Mouse (Mus musculus) midbrain, embryonic 11.5 days (tissue): ENCODE results near the gene Pcx. TPM values are rescaled to one million over a fixed set of nuclear protein-coding genes. Genes with fewer than 3 reads are reported as not detected.

Experiments used
- ATAC-seq: fragments of 200-750 bp; cut with Nextera tagmentation; 2 replicates; pipeline ENCODE4 v1.8.0; 2017; ENCODE audit warnings: moderate TSS enrichment, moderate library complexity; ENCODE audit not compliant: low FRiP score
- DNase-seq: peaks from one replicate; pipeline ENCODE4 v3.0.0; 2015; ENCODE audit warnings: low spot score; ENCODE audit errors: missing footprints
- H3K27ac ChIP-seq: fragments of 300-500 bp; sonication (generic); 2 replicates; pipeline ENCODE4 v1.5.1; 2014; ENCODE audit warnings: low read depth, low read length
- H3K27me3 ChIP-seq: fragments of 300-500 bp; sonication (generic); 2 replicates; pipeline ENCODE4 v1.6.1; 2014; ENCODE audit warnings: mild to moderate bottlenecking, low read length, moderate library complexity, mixed read lengths; ENCODE audit not compliant: control insufficient read depth, insufficient read depth
- H3K36me3 ChIP-seq: fragments of 300-500 bp; sonication (generic); 2 replicates; pipeline ENCODE4 v1.6.1; 2014; ENCODE audit warnings: mild to moderate bottlenecking, low read length, moderate library complexity, mixed read lengths; ENCODE audit not compliant: control insufficient read depth, insufficient read depth
- H3K4me1 ChIP-seq: fragments of 300-500 bp; sonication (generic); 2 replicates; pipeline ENCODE4 v1.6.1; 2014; ENCODE audit warnings: low read length; ENCODE audit not compliant: control insufficient read depth, insufficient read depth
- H3K4me2 ChIP-seq: fragments of 300-500 bp; sonication (generic); 2 replicates; pipeline ENCODE4 v1.6.1; 2014; ENCODE audit warnings: mild to moderate bottlenecking, moderate library complexity
- H3K4me3 ChIP-seq: fragments of 300-500 bp; sonication (generic); 2 replicates; pipeline ENCODE4 v1.5.1; 2014; ENCODE audit warnings: low read depth, low read length
- H3K9ac ChIP-seq: fragments of 300-500 bp; sonication (generic); 2 replicates; pipeline ENCODE4 v1.6.1; 2014; ENCODE audit warnings: low read length
- H3K9me3 ChIP-seq: fragments of 300-500 bp; sonication (generic); 2 replicates; pipeline ENCODE4 v1.6.1; 2016; ENCODE audit warnings: low read length; ENCODE audit not compliant: control insufficient read depth
- WGBS: fragments of 180-500 bp; shearing (Covaris S2); extraction: QIAGEN DNeasy Blood & Tissue Kit; methylation state at CpG from one replicate; pipeline ENCODE4 v1.1.7; 2014; 5-methylcytosine and 5-hydroxymethylcytosine counted together
- polyA plus RNA-seq: library from polyadenylated mRNA; unstranded; fragments of >200 nt; fragmentation: Nextera tagmentation; extraction: Ambion mirVana; gene quantifications from 2 replicates; pipeline ENCODE4 v1.2.1, GENCODE M21; 2014

The Pcx gene
- polyA plus RNA-seq, 1 experiment from 2014 or later = 14.0 TPM

DNA sequence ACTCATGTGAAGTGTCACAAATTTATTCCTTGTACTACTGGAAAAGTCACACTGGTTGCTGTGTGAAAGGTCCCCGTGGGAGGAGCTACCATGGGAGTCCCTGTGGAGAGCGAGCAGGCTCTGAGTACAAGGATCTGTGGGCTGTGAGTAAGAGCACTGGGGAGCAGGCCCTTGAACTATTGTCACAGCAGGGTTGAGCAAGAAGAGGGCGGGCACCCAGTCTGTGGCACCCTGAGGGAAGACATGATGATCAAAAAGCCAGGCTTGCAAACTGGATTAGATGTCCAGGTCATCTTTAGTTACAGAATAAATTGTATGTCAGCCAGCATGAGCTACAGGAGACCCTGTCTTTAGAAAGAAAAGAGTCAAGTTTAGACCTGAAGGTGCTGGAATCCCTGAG lies 26.3 kb downstream of the Pcx start:
- no peaks in the 10 kb centered on the region for H3K27me3 ChIP-seq
- 67% methylated on average over 3 of the region's 3 CpGs for WGBS

GRCm38 (mm10) chr19:4540263-4540662 lies 30.0 kb downstream of the Pcx start:
- no peak overlapping the region for H3K9ac ChIP-seq
- H3K4me3 ChIP-seq = no peak overlapping the region
- no peaks in the 10 kb centered on the region for H3K27me3 ChIP-seq
- no peaks in the 10 kb centered on the region for H3K9me3 ChIP-seq
- WGBS = 88% methylated on average over 6 of the region's 6 CpGs
- no peaks in the 10 kb centered on the region for H3K36me3 ChIP-seq
- H3K4me1 ChIP-seq = no peaks in the 10 kb centered on the region
- no peak for DNase-seq
- H3K27ac ChIP-seq = no peak overlapping the region
- no peak overlapping the region for H3K4me2 ChIP-seq
- no peak for ATAC-seq

More for the DNA sequence above, 26.3 kb downstream of the Pcx start:
- H3K9ac ChIP-seq = no peak overlapping the region
- DNase-seq (no peak), ATAC-seq (no peak)
- no peaks in the 10 kb centered on the region for H3K36me3 ChIP-seq
- no peak overlapping the region for H3K4me2 ChIP-seq
- no peak overlapping the region for H3K4me3 ChIP-seq
- no peak overlapping the region for H3K27ac ChIP-seq
- no peaks in the 10 kb centered on the region for H3K4me1 ChIP-seq
- H3K9me3 ChIP-seq = no peaks in the 10 kb centered on the region

- 81% methylated on average over 3 of the region's 3 CpGs for WGBS
- no peaks in the 10 kb centered on the region for H3K27me3 ChIP-seq
- DNase-seq (no peak), ATAC-seq (no peak)
- no peaks in the 10 kb centered on the region for H3K36me3 ChIP-seq
- H3K27ac ChIP-seq = no peak overlapping the region
- no peak overlapping the region for H3K4me3 ChIP-seq
- H3K4me2 ChIP-seq = no peak overlapping the region
- H3K4me1 ChIP-seq = no peaks in the 10 kb centered on the region
- H3K9ac ChIP-seq = no peak overlapping the region
- H3K9me3 ChIP-seq = no peaks in the 10 kb centered on the region
Measured at GRCm38 (mm10) chr19:4540992-4541391, 30.7 kb downstream of the Pcx start.

DNA sequence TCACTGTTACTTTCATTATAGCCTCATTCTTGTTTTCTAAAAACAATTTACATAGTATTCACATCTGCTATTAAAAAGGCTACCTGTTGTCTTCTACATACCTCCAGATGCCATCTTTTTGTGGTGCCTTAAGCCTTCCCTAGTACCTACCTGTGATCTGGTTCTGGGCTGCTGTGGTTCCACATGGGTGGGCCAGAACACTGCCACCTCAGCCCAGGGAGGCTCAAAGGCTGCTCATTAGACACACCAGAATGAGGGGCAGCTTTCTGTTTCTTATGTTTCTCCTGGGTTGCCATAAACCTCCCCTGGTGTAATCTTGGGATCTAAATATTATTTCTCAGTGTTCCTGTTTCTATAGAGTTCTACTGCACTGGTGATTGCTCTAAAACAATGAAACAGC lies 31.8 kb downstream of the Pcx start:
- Histone ChIP-seq H3K9me3 (no peaks in the 10 kb centered on the region), H3K9ac (no peak overlapping the region), H3K4me2 (no peak overlapping the region), H3K4me1 (no peaks in the 10 kb centered on the region), H3K27me3 (no peaks in the 10 kb centered on the region), H3K27ac (no peak overlapping the region), H3K4me3 (no peak overlapping the region), H3K36me3 (no peaks in the 10 kb centered on the region)
- DNase-seq (no peak), ATAC-seq (no peak)

GRCm38 (mm10) chr19:4545091-4545490 lies 34.8 kb downstream of the Pcx start:
- WGBS = 87% methylated on average over 4 of the region's 4 CpGs
- H3K9me3 ChIP-seq = no peaks in the 10 kb centered on the region
- no peaks in the 10 kb centered on the region for H3K36me3 ChIP-seq
- no peak overlapping the region for H3K9ac ChIP-seq
- H3K27ac ChIP-seq = no peak overlapping the region
- H3K4me1 ChIP-seq = no peaks in the 10 kb centered on the region
- H3K4me3 ChIP-seq = no peak overlapping the region
- no peak overlapping the region for H3K4me2 ChIP-seq
- no peak for ATAC-seq
- no peaks in the 10 kb centered on the region for H3K27me3 ChIP-seq
- DNase-seq = peak; percentile 68

DNA sequence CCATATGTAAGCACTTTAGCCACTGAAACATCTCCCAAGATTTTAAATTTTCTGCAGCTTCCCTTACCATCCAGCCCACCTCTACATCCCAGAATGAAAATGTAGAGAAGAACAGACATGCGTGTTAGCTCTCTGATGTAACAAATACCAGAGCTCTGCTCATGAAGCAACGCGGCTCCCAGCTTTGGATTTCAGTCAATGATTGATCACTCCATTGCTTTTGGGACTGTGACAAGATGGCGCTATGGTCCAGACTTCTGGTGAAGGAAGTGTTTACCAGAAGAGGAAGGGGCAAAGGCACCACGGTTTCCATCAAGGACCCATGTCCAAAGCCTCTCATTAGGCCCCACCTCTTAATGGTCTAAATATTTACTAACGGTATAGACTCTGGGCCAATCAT lies 35.6 kb downstream of the Pcx start:
- no peak overlapping the region for H3K27ac ChIP-seq
- no peak overlapping the region for H3K4me2 ChIP-seq
- no peak overlapping the region for H3K4me3 ChIP-seq
- no peaks in the 10 kb centered on the region for H3K36me3 ChIP-seq
- H3K9me3 ChIP-seq = no peaks in the 10 kb centered on the region
- no peak overlapping the region for H3K9ac ChIP-seq
- no peak for ATAC-seq
- H3K27me3 ChIP-seq = no peaks in the 10 kb centered on the region
- DNase-seq = peak; percentile 8
- H3K4me1 ChIP-seq = no peaks in the 10 kb centered on the region
- 93% methylated on average over 6 of the region's 6 CpGs for WGBS

GRCm38 (mm10) chr19:4547801-4548200 lies 37.5 kb downstream of the Pcx start:
- H3K9me3 ChIP-seq = no peaks in the 10 kb centered on the region
- ATAC-seq = no peak
- H3K27me3 ChIP-seq = no peaks in the 10 kb centered on the region
- 86% methylated on average over 6 of the region's 6 CpGs for WGBS
- H3K27ac ChIP-seq = no peak overlapping the region
- H3K36me3 ChIP-seq = no peaks in the 10 kb centered on the region
- H3K9ac ChIP-seq = no peak overlapping the region
- H3K4me2 ChIP-seq = no peak overlapping the region
- H3K4me1 ChIP-seq = no peaks in the 10 kb centered on the region
- no peak overlapping the region for H3K4me3 ChIP-seq
- peak; percentile 51 for DNase-seq

DNA sequence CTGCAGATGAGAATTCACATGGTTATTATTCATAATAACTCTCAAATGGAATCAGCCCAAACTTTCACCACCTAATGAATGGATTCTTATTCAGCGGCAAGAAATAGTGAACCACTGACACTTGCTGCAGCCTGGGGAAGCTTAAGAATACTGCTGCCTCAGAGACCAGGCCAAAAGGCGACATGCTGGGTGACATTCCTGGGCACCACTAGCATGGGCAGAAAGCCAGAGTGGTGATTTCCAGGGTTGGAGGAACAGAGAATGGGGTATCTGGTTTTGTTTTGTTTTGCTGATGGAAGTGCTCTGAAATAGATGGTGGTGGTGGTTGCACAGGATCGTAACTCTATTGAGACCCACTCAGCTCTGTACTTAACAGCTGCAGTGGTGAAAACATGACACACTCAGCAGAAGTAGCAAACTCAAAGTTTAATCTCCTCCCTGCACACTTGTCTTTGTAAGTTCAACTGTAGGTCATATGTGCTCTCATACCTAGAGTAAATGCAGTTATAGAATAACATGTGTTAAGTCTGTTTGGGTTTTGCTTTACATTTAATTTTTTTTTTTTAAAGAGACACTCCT lies 38.1 kb downstream of the Pcx start:
- no peaks in the 10 kb centered on the region for H3K9me3 ChIP-seq
- DNase-seq (peak; percentile 28), ATAC-seq (no peak)
- H3K9ac ChIP-seq = no peak overlapping the region
- WGBS = 84% methylated on average over 3 of the region's 3 CpGs
- no peaks in the 10 kb centered on the region for H3K36me3 ChIP-seq
- H3K27ac ChIP-seq = no peak overlapping the region
- H3K4me2 ChIP-seq = no peak overlapping the region
- H3K4me1 ChIP-seq = no peaks in the 10 kb centered on the region
- no peak overlapping the region for H3K4me3 ChIP-seq
- no peaks in the 10 kb centered on the region for H3K27me3 ChIP-seq

GRCm38 (mm10) chr19:4554248-4554647 lies 44.0 kb downstream of the Pcx start:
- Histone ChIP-seq H3K9me3 (no peaks in the 10 kb centered on the region), H3K4me1 (no peaks in the 10 kb centered on the region), H3K27ac (no peak overlapping the region), H3K27me3 (no peaks in the 10 kb centered on the region), H3K36me3 (no peaks in the 10 kb centered on the region), H3K9ac (no peak overlapping the region), H3K4me2 (no peak overlapping the region), H3K4me3 (no peak overlapping the region)
- DNase-seq = peak; percentile 26
- no peak for ATAC-seq

GRCm38 (mm10) chr19:4555086-4555485 lies 44.8 kb downstream of the Pcx start:
- H3K27me3 ChIP-seq = no peaks in the 10 kb centered on the region
- no peaks in the 10 kb centered on the region for H3K4me1 ChIP-seq
- no peak overlapping the region for H3K4me3 ChIP-seq
- no peaks in the 10 kb centered on the region for H3K36me3 ChIP-seq
- no peaks in the 10 kb centered on the region for H3K9me3 ChIP-seq
- WGBS = 84% methylated on average over 7 of the region's 7 CpGs
- H3K4me2 ChIP-seq = no peak overlapping the region
- peak; percentile 21 for DNase-seq
- H3K27ac ChIP-seq = no peak overlapping the region
- ATAC-seq = no peak
- no peak overlapping the region for H3K9ac ChIP-seq
